Mouse (Mus musculus) C2C12 (cell line): Measurements from ENCODE around the gene Was. TPM values are rescaled to one million over a fixed set of nuclear protein-coding genes. Genes with fewer than 3 reads are reported as not detected.
"Not testable (repeated sequence)": the region's sequence is repeated elsewhere in the genome, so short reads cannot be mapped to it uniquely, and the experiment has no call there.

Experiments used
- H3K27me3 ChIP-seq: one replicate; pipeline ENCODE4 v1.6.1; 2011; ENCODE audit not compliant: control insufficient read depth, insufficient read depth, insufficient read length
- H3K36me3 ChIP-seq: one replicate; pipeline ENCODE4 v1.6.1; 2011; ENCODE audit not compliant: control insufficient read depth, insufficient read depth
- H3K4me3 ChIP-seq: one replicate; pipeline ENCODE4 v1.5.1; 2011; ENCODE audit warnings: mild to moderate bottlenecking, control low read depth; ENCODE audit not compliant: poor library complexity, insufficient read depth, severe bottlenecking
- H3K79me2 ChIP-seq: one replicate; pipeline ENCODE4 v1.6.1; 2011; ENCODE audit not compliant: control insufficient read depth, insufficient read depth
- H3K79me3 ChIP-seq: one replicate; pipeline ENCODE4 v1.6.1; 2011; ENCODE audit warnings: low read depth, control low read depth
- H3ac ChIP-seq: one replicate; pipeline ENCODE3; 2011; ENCODE audit warnings: low read depth; ENCODE audit not compliant: control insufficient read depth, insufficient read length
- CEBPB ChIP-seq: IDR thresholded peaks from one replicate; pipeline ENCODE4 v1.6.1; 2011; ENCODE audit warnings: low read depth, mild to moderate bottlenecking, control low read depth, moderate library complexity
- CTCF ChIP-seq: IDR thresholded peaks from one replicate; pipeline ENCODE4 v1.5.1; 2011; ENCODE audit not compliant: control insufficient read depth, insufficient read depth, insufficient read length
- FOSL1 ChIP-seq: IDR thresholded peaks from one replicate; pipeline ENCODE4 v1.8.0; 2011; ENCODE audit warnings: mild to moderate bottlenecking, low read length; ENCODE audit not compliant: poor library complexity, insufficient read depth, severe bottlenecking
- MAX ChIP-seq: IDR thresholded peaks from one replicate; pipeline ENCODE4 v1.6.1; 2011; ENCODE audit warnings: mild to moderate bottlenecking, control low read depth
- MYOD1 ChIP-seq: IDR thresholded peaks from one replicate; pipeline ENCODE4 v1.6.1; 2011; ENCODE audit warnings: low read depth; ENCODE audit not compliant: control insufficient read depth, insufficient read length
- MYOG ChIP-seq: IDR thresholded peaks from one replicate; pipeline ENCODE4 v1.6.1; 2011; ENCODE audit not compliant: control insufficient read depth, insufficient read length; ENCODE audit errors: extremely low read depth
- USF1 ChIP-seq: IDR thresholded peaks from one replicate; pipeline ENCODE4 v1.6.1; 2011; ENCODE audit warnings: low read depth, mild to moderate bottlenecking, control low read depth, moderate library complexity
- polyA plus RNA-seq: library from polyadenylated mRNA; unstranded; fragments of >200 nt; fragmentation: generic; extraction: Trizol; gene quantifications from one replicate; pipeline ENCODE4 v1.2.1, GENCODE M21; 2012; ENCODE audit warnings: missing spikeins

Was gene
- polyA plus RNA-seq, 1 experiment, result 0.74 TPM

DNA sequence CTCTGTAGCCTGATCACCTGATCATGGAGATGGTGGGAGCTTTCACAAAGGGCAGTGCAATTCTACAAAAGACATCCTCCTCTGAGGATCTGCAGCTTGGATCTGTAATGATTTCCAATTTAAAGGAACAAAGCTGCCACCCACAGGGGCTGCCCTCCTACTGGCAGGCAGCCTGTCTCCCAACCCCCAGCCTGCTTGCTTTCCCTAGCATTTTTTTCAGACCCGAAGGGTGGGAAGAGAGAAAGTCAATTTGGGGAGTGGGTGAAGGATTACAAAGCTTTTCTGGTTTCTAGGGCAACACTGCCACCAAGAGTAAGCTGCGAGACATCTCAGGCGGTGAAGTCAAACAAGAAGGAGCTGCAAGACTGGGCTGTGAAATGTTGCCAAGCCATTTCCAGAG is 10.7 kb upstream of the Was start:
- TF ChIP-seq MYOG (no peak), CEBPB (no peak), FOSL1 (no peak), MYOD1 (no peak), MAX (no peak), CTCF (no peak), USF1 (no peak)
- no peak overlapping the region for H3ac ChIP-seq
- no peak overlapping the region for H3K4me3 ChIP-seq
- no peaks in the 10 kb centered on the region for H3K79me3 ChIP-seq
- no peaks in the 10 kb centered on the region for H3K36me3 ChIP-seq
- no peaks in the 10 kb centered on the region for H3K79me2 ChIP-seq
- H3K27me3 ChIP-seq, result no peaks in the 10 kb centered on the region

DNA sequence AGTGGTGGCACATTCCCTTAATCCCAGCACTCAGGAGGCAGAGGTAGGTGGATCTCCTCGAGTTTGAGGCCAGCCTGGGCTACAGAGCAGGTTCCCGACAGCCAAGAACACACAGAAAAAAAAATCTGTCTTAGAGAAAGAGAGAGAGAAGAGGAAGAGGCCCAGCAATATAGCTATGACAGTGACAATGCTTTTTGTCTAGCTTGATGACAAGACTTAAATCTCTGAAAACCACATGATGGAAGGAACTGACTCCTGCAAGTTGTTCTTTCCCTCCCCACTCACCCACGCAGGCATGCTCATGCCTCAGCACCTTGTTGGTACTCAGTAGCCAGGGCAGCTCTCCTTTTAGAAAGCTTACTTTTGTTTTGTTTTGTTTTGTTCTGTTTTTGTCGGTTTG is 9.1 kb upstream of the Was start:
- TF ChIP-seq MYOG, result no peak
- no peak for TF ChIP-seq MYOD1
- no peak for TF ChIP-seq USF1
- no peak for TF ChIP-seq FOSL1
- no peak for TF ChIP-seq CEBPB
- TF ChIP-seq CTCF, result no peak
- H3ac ChIP-seq, result no peak overlapping the region
- H3K79me2 ChIP-seq, result no peaks in the 10 kb centered on the region
- H3K79me3 ChIP-seq, result no peaks in the 10 kb centered on the region
- no peaks in the 10 kb centered on the region for H3K36me3 ChIP-seq
- no peak overlapping the region for H3K4me3 ChIP-seq
- no peaks in the 10 kb centered on the region for H3K27me3 ChIP-seq

- H3K79me2 ChIP-seq, result no peaks in the 10 kb centered on the region
- H3K27me3 ChIP-seq, result no peaks in the 10 kb centered on the region
- no peaks in the 10 kb centered on the region for H3K79me3 ChIP-seq
- H3K36me3 ChIP-seq, result no peaks in the 10 kb centered on the region
- no peak for TF ChIP-seq USF1
- no peak for TF ChIP-seq MAX
- TF ChIP-seq FOSL1, result no peak
- no peak for TF ChIP-seq MYOD1
- no peak for TF ChIP-seq CEBPB
- no peak for TF ChIP-seq CTCF
- TF ChIP-seq MYOG, result no peak
- no peak overlapping the region for H3ac ChIP-seq
- peak overlapping the region; percentile 25 for H3K4me3 ChIP-seq
These were observed 6.5 kb upstream of the Was start for GRCm38 (mm10) chrX:8096787-8097242.

DNA sequence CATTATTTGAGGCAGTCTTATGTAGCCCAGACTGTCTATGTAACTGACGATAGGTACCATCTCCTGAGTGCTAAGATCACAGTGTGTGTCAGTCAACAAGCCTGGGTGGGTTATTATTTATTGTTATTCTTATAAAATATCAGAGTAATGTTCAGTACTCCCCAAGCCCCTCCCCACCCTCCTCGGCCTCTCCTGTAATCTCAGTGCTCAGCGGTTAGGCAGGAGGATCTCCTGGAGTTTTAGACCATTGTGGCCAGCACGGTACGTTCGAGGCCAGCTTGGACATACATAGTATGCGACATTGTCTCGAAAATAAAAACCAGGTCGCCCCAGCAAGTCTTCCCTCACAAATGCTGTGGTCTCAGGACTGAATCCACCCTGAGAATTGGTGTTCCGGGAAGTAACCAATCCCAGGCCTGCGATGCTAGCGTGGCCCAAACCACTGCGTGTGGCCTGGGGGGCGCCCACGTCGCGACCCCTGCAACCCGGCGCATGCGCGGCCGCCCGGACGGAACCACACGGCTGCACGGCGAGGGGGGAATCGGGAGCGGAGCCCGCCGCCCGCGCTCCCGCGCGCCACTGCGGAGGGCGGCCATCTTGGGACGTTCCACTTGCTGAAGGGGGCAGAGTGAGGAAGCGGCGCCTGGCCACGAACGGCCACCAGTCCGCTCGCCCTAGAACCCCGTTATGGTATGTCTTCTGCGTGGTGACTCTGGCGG is 5.9 kb upstream of the Was start:
- H3ac ChIP-seq, result peak overlapping the region; percentile 38
- not testable (repeated sequence) for H3K79me3 ChIP-seq, H3K36me3 ChIP-seq, H3K79me2 ChIP-seq, H3K27me3 ChIP-seq
- peak overlapping the region; percentile 11 for H3K4me3 ChIP-seq

DNA sequence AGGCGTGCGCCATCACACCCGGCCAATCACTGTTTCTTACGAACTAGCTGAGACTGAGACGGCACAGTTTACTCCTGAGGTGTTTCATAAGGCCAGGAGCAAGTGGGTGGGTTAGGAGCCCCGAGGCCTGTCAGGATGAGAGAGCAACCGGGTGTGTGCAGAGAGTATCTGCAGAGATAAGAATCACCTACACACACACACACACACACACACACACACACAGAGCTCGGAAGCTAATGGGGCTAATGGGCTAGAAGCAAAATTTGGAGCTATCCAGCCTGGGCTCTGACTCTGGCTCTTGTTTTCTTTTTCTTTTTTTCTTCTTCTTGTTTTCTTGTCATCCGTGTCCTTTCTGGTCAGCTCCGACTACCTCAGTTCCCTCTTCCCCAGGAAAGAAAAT is 5.2 kb upstream of the Was start:
- Histone ChIP-seq H3K27me3 (no peaks in the 10 kb centered on the region), H3K36me3 (no peaks in the 10 kb centered on the region), H3ac (peak overlapping the region; percentile 23), H3K79me3 (no peaks in the 10 kb centered on the region), H3K79me2 (no peaks in the 10 kb centered on the region), H3K4me3 (peak overlapping the region; percentile 11)
- TF ChIP-seq CTCF, result no peak
- no peak for TF ChIP-seq USF1
- TF ChIP-seq MYOG, result no peak
- no peak for TF ChIP-seq MYOD1
- TF ChIP-seq CEBPB, result no peak
- TF ChIP-seq FOSL1, result no peak
- no peak for TF ChIP-seq MAX

GRCm38 (mm10) chrX:8090954-8091347 is 653 bp upstream of the Was start:
- not testable (repeated sequence) for H3K4me3 ChIP-seq, H3K36me3 ChIP-seq, H3ac ChIP-seq, H3K79me2 ChIP-seq, H3K79me3 ChIP-seq, H3K27me3 ChIP-seq

GRCm38 (mm10) chrX:8089746-8090145 is 552 bp downstream of the Was start:
- Histone ChIP-seq H3K79me2 (no peaks in the 10 kb centered on the region), H3K36me3 (no peaks in the 10 kb centered on the region), H3K4me3 (no peak overlapping the region), H3K27me3 (no peaks in the 10 kb centered on the region), H3ac (no peak overlapping the region), H3K79me3 (no peaks in the 10 kb centered on the region)
- TF ChIP-seq CTCF (no peak), MYOD1 (no peak), CEBPB (no peak)
